Mouse (Mus musculus): ENCODE data around the gene Bdkrb1.

The Bdkrb1 gene

GRCm38 (mm10) chr12:105598503-105598902 is 4.4 kb upstream of the Bdkrb1 start:
- in situ Hi-C loops (cut with MboI, MseI) = no loop called here

GRCm38 (mm10) chr12:105599098-105599497 is 3.8 kb upstream of the Bdkrb1 start:
- in situ Hi-C loops (cut with MboI, MseI) = no loop called here

- in situ Hi-C loops (cut with MboI, MseI) = loop anchor here (25.0 kb wide), 1 partner anchor 664 kb away; no protein-coding TSS in a partner anchor
These were observed 1.3 kb upstream of the Bdkrb1 start for GRCm38 (mm10) chr12:105601586-105601985.

- in situ Hi-C loops (cut with MboI, MseI) = loop anchor here (25.0 kb wide), 1 partner anchor 667 kb away; no protein-coding TSS in a partner anchor
These were observed 1.0 kb downstream of the Bdkrb1 start for GRCm38 (mm10) chr12:105603904-105604303.

- in situ Hi-C loops (cut with MboI, MseI) = loop anchor here (25.0 kb wide), 1 partner anchor 668 kb away; no protein-coding TSS in a partner anchor
These were observed 2.3 kb downstream of the Bdkrb1 start for GRCm38 (mm10) chr12:105605212-105605611.

- in situ Hi-C loops (cut with MboI, MseI) = loop anchor here (25.0 kb wide), 1 partner anchor 670 kb away; no protein-coding TSS in a partner anchor
These were observed 4.0 kb downstream of the Bdkrb1 start for GRCm38 (mm10) chr12:105606881-105607280.

GRCm38 (mm10) chr12:105611045-105611444 is 8.2 kb downstream of the Bdkrb1 start:
- in situ Hi-C loops (cut with MboI, MseI) = loop anchor here (25.0 kb wide), 1 partner anchor 674 kb away; no protein-coding TSS in a partner anchor

GRCm38 (mm10) chr12:105611748-105612147 is 8.9 kb downstream of the Bdkrb1 start:
- in situ Hi-C loops (cut with MboI, MseI) = loop anchor here (25.0 kb wide), 1 partner anchor 674 kb away; no protein-coding TSS in a partner anchor

- in situ Hi-C loops (cut with MboI, MseI) = loop anchor here (25.0 kb wide), 1 partner anchor 676 kb away; no protein-coding TSS in a partner anchor
These were observed 10.7 kb downstream of the Bdkrb1 start for GRCm38 (mm10) chr12:105613559-105613958.

- in situ Hi-C loops (cut with MboI, MseI) = loop anchor here (25.0 kb wide), 1 partner anchor 685 kb away; no protein-coding TSS in a partner anchor
These were observed 19.2 kb downstream of the Bdkrb1 start for GRCm38 (mm10) chr12:105622048-105622447.

- in situ Hi-C loops (cut with MboI, MseI) = loop anchor here (25.0 kb wide), 1 partner anchor 686 kb away; no protein-coding TSS in a partner anchor
These were observed 20.2 kb downstream of the Bdkrb1 start for GRCm38 (mm10) chr12:105622981-105623539.

GRCm38 (mm10) chr12:105625798-105626197 is 22.9 kb downstream of the Bdkrb1 start:
- in situ Hi-C loops (cut with MboI, MseI) = loop anchor here (25.0 kb wide), 1 partner anchor 913 kb away; no protein-coding TSS in a partner anchor

- in situ Hi-C loops (cut with MboI, MseI) = loop anchor here (25.0 kb wide), 1 partner anchor 922 kb away; no protein-coding TSS in a partner anchor
These were observed 31.6 kb downstream of the Bdkrb1 start for GRCm38 (mm10) chr12:105634374-105635067.

GRCm38 (mm10) chr12:105636551-105636950 is 33.7 kb downstream of the Bdkrb1 start:
- in situ Hi-C loops (cut with MboI, MseI) = loop anchor here (25.0 kb wide), 1 partner anchor 924 kb away; no protein-coding TSS in a partner anchor

- in situ Hi-C loops (cut with MboI, MseI) = loop anchor here (25.0 kb wide), 1 partner anchor 925 kb away; no protein-coding TSS in a partner anchor
These were observed 34.7 kb downstream of the Bdkrb1 start for GRCm38 (mm10) chr12:105637554-105637953.

GRCm38 (mm10) chr12:105642770-105643321 is 40.0 kb downstream of the Bdkrb1 start:
- in situ Hi-C loops (cut with MboI, MseI) = loop anchor here (25.0 kb wide), 1 partner anchor 931 kb away; no protein-coding TSS in a partner anchor

All from T-helper 2 cell (primary cell).